Comparison of ENCODE assay signal across 9 mouse cellular contexts in genomic region chr7:19092381-19093173, GRCm38 (mm10). TPM values are rescaled to one million over a fixed set of nuclear protein-coding genes. Genes with fewer than 3 reads are reported as not detected.
DNase-seq lines count a peak whose midpoint lies in the region; ATAC-seq lines count a peak whose summit lies in the region.
"Had no signal": no experiment of that assay in that cellular context is flagged by ENCODE, and none has a peak within 500 bp of the region (broad histone marks: within the 10 kb centered on the region; RNA-seq: fewer than 3 reads in every experiment).

No protein-coding gene starts in this region.

- peak overlapping the region; percentile 93 for H3K4me2 ChIP-seq in intestine, embryonic 15.5 days (replicated peaks)
- H3K4me2 ChIP-seq in liver, embryonic 15.5 days = peak overlapping the region; percentile 96
- peak overlapping the region; percentile 98 for H3K4me2 ChIP-seq in neural tube, embryonic 15.5 days

- DNase-seq in left cerebral cortex, postnatal 10 days (ENCODE audit: extremely low spot score in 1 of 2, low spot score in 2 of 2) = peak; percentile 34 to 69
- no peak for DNase-seq in left cerebral cortex, adult 18-20 months (ENCODE audit: low spot score in 2 of 2)
- peak; percentile 71 to 78 for DNase-seq in adrenal gland, postnatal 36 days
- peak; percentile 99 for DNase-seq in heart, adult 11 months

- no peaks in the 10 kb centered on the region for H3K9me3 ChIP-seq in intestine, embryonic 15.5 days
- no peaks in the 10 kb centered on the region for H3K9me3 ChIP-seq in liver, embryonic 15.5 days (replicated peaks)
- no peaks in the 10 kb centered on the region for H3K9me3 ChIP-seq in neural tube, embryonic 15.5 days (replicated peaks)

- peaks cover 39% of the 10 kb centered on the region for H3K4me1 ChIP-seq in intestine, embryonic 15.5 days (replicated peaks)
- peaks cover 65% of the 10 kb centered on the region for H3K4me1 ChIP-seq in liver, embryonic 15.5 days (replicated peaks)
- H3K4me1 ChIP-seq in neural tube, embryonic 15.5 days = peaks cover 58% of the 10 kb centered on the region

- ATAC-seq in intestine, embryonic 15.5 days = peak; percentile 19
- peak; percentile 20 for ATAC-seq in liver, embryonic 15.5 days (ENCODE audit: insufficient read depth)
- peak; percentile 36; the same call in 1 of the 2 replicates for ATAC-seq in neural tube, embryonic 15.5 days (ENCODE audit: low FRiP score)
- no peak for ATAC-seq in cerebellum, adult (ENCODE audit: insufficient number of reproducible peaks, low FRiP score, low TSS enrichment)

- H3K9ac ChIP-seq in intestine, embryonic 15.5 days = peak overlapping the region; percentile 45
- H3K9ac ChIP-seq in liver, embryonic 15.5 days = peak overlapping the region; percentile 15; the same call in 1 of the 2 replicates
- H3K9ac ChIP-seq in neural tube, embryonic 15.5 days (replicated peaks) = peak overlapping the region; percentile 26; the same call in 1 of the 2 replicates

- WGBS in intestine, embryonic 15.5 days = 9% methylated on average over 38 of the region's 38 CpGs
- 9% methylated on average over 38 of the region's 38 CpGs for WGBS in liver, embryonic 15.5 days (ENCODE audit: insufficient replicate concordance)
- 5% methylated on average over 38 of the region's 38 CpGs for WGBS in neural tube, embryonic 15.5 days

- 0 out of 2 replicates have a peak, but pooled peaks cover 4% of the 10 kb centered on the region for H3K36me3 ChIP-seq in intestine, embryonic 15.5 days
- H3K36me3 ChIP-seq in liver, embryonic 15.5 days (replicated peaks) = no peaks in the 10 kb centered on the region
- peaks cover 26% of the 10 kb centered on the region for H3K36me3 ChIP-seq in neural tube, embryonic 15.5 days

- peak overlapping the region; percentile 77 for H3K4me3 ChIP-seq in intestine, embryonic 15.5 days (replicated peaks)
- H3K4me3 ChIP-seq in liver, embryonic 15.5 days (replicated peaks) = peak overlapping the region; percentile 67
- H3K4me3 ChIP-seq in neural tube, embryonic 15.5 days (replicated peaks) = peak overlapping the region; percentile 54; the same call in 1 of the 2 replicates

- intact Hi-C loops in left cerebral cortex, postnatal 10 days (cut with DNase I) = no loop called here

- peak overlapping the region; percentile 97 for H3K27ac ChIP-seq in intestine, embryonic 15.5 days
- H3K27ac ChIP-seq in liver, embryonic 15.5 days (replicated peaks) = no peak overlapping the region
- H3K27ac ChIP-seq in neural tube, embryonic 15.5 days (replicated peaks) = peak overlapping the region; percentile 71

- no peaks in the 10 kb centered on the region; the same call in 1 of the 2 replicates for H3K27me3 ChIP-seq in intestine, embryonic 15.5 days (replicated peaks)
- peaks cover 98% of the 10 kb centered on the region for H3K27me3 ChIP-seq in liver, embryonic 15.5 days
- peaks cover 44% of the 10 kb centered on the region for H3K27me3 ChIP-seq in neural tube, embryonic 15.5 days (replicated peaks)

RNA-seq across cellular contexts. Expression of gene Six5, which starts 1.8 kb away (rescaled TPM):
- total RNA-seq in left cerebral cortex, postnatal 10 days (2021) = 1 to 10 TPM; 1.5 to 1.9 TPM
- 1 to 10 TPM; 2.3 to 3.0 TPM for total RNA-seq in left cerebral cortex, adult 18-20 months (2021)
- total RNA-seq in adrenal gland, postnatal 36 days (2021) = 10 to 100 TPM; 14.0 to 15.6 TPM
- polyA plus RNA-seq in intestine, embryonic 15.5 days (2015; fragmentation: Nextera tagmentation; extraction: Ambion mirVana) = 8.7 and 8.8 TPM in 2 replicates
- polyA plus RNA-seq in liver, embryonic 15.5 days (2015; fragmentation: Nextera tagmentation; extraction: Ambion mirVana) = 0.90 and 1.2 TPM in 2 replicates
- 1.8 and 3.1 TPM in 2 replicates for polyA plus RNA-seq in neural tube, embryonic 15.5 days (2015; fragmentation: Nextera tagmentation; extraction: Ambion mirVana)
- total RNA-seq: neutrophil, adult 5-6 weeks had no signal

RNA-seq across cellular contexts. Expression of gene Dmpk, which starts 8.9 kb away (rescaled TPM):
- 10 to 100 TPM; 30.2 to 31.5 TPM for total RNA-seq in left cerebral cortex, postnatal 10 days (2021)
- total RNA-seq in left cerebral cortex, adult 18-20 months (2021) = 10 to 100 TPM; 26.6 to 32.0 TPM
- total RNA-seq in adrenal gland, postnatal 36 days (2021) = 100 to 1,000 TPM in 1 of 2 experiments, 10 to 100 TPM in 1; 81.5 to 110 TPM
- polyA plus RNA-seq in intestine, embryonic 15.5 days (2015; fragmentation: Nextera tagmentation; extraction: Ambion mirVana) = 52.2 and 53.7 TPM in 2 replicates
- 13.9 and 15.8 TPM in 2 replicates for polyA plus RNA-seq in liver, embryonic 15.5 days (2015; fragmentation: Nextera tagmentation; extraction: Ambion mirVana)
- 10.0 and 14.9 TPM in 2 replicates for polyA plus RNA-seq in neural tube, embryonic 15.5 days (2015; fragmentation: Nextera tagmentation; extraction: Ambion mirVana)

RNA-seq across cellular contexts. Expression of gene Dmwd, which starts 16.6 kb away (rescaled TPM):
- total RNA-seq in left cerebral cortex, postnatal 10 days (2021) = 100 to 1,000 TPM; 155 to 157 TPM
- 100 to 1,000 TPM; 143 TPM for total RNA-seq in left cerebral cortex, adult 18-20 months (2021)
- 10 to 100 TPM; 53.8 to 57.1 TPM for total RNA-seq in adrenal gland, postnatal 36 days (2021)
- polyA plus RNA-seq in intestine, embryonic 15.5 days (2015; fragmentation: Nextera tagmentation; extraction: Ambion mirVana) = 11.0 and 13.4 TPM in 2 replicates
- 3.6 and 5.4 TPM in 2 replicates for polyA plus RNA-seq in liver, embryonic 15.5 days (2015; fragmentation: Nextera tagmentation; extraction: Ambion mirVana)
- 30.3 and 35.8 TPM in 2 replicates for polyA plus RNA-seq in neural tube, embryonic 15.5 days (2015; fragmentation: Nextera tagmentation; extraction: Ambion mirVana)

RNA-seq across cellular contexts. Expression of gene Gm4969, which starts 25.6 kb away (rescaled TPM):
- total RNA-seq in left cerebral cortex, postnatal 10 days (2021) = 1 to 10 TPM; 1.5 to 3.1 TPM
- under 1 TPM; 0.16 to 0.40 TPM for total RNA-seq in left cerebral cortex, adult 18-20 months (2021)
- not detected for total RNA-seq in adrenal gland, postnatal 36 days (2021)
- polyA plus RNA-seq in intestine, embryonic 15.5 days (2015; fragmentation: Nextera tagmentation; extraction: Ambion mirVana) = 1.8 and 2.3 TPM in 2 replicates
- polyA plus RNA-seq in liver, embryonic 15.5 days (2015; fragmentation: Nextera tagmentation; extraction: Ambion mirVana) = 0.14 and 0.17 TPM in 2 replicates
- polyA plus RNA-seq in neural tube, embryonic 15.5 days (2015; fragmentation: Nextera tagmentation; extraction: Ambion mirVana) = 7.5 and 8.2 TPM in 2 replicates
- total RNA-seq: neutrophil, adult 5-6 weeks had no signal

RNA-seq across cellular contexts. Expression of gene Fbxo46, which starts 27.1 kb away (rescaled TPM):
- total RNA-seq in left cerebral cortex, postnatal 10 days (2021) = 10 to 100 TPM; 13.0 to 13.6 TPM
- 10 to 100 TPM; 13.6 to 15.6 TPM for total RNA-seq in left cerebral cortex, adult 18-20 months (2021)
- 10 to 100 TPM; 11.5 to 13.1 TPM for total RNA-seq in adrenal gland, postnatal 36 days (2021)
- polyA plus RNA-seq in intestine, embryonic 15.5 days (2015; fragmentation: Nextera tagmentation; extraction: Ambion mirVana) = 10.5 and 12.8 TPM in 2 replicates
- 5.1 TPM in 2 replicates for polyA plus RNA-seq in liver, embryonic 15.5 days (2015; fragmentation: Nextera tagmentation; extraction: Ambion mirVana)
- 15.5 and 17.0 TPM in 2 replicates for polyA plus RNA-seq in neural tube, embryonic 15.5 days (2015; fragmentation: Nextera tagmentation; extraction: Ambion mirVana)

Comparison
In these comparisons a context has a peak if more than half of its experiments do, and no peak if none do; other contexts are left out.
1. DNase-seq: peak in left cerebral cortex, postnatal 10 days (2 of 2), adrenal gland, postnatal 36 days (2 of 2) and heart, adult 11 months (single experiment); none in left cerebral cortex, adult 18-20 months (0 of 2).
2. Peak in every context shown above with its lines, with median percentiles within 50 percentile points of each other: H3K4me2 ChIP-seq, H3K4me3 ChIP-seq and H3K9ac ChIP-seq.